Mouse (Mus musculus) cortical plate, adult 2 months (tissue): ENCODE results near the gene Emid1.

Experiments
- CTCF ChIP-seq: fragments of 200-500 bp; IDR thresholded peaks from 2 replicates; pipeline ENCODE4 v1.5.1; 2011; ENCODE audit warnings: mild to moderate bottlenecking, control low read depth, low read length; ENCODE audit not compliant: insufficient read depth; ENCODE audit errors: extremely low read depth
- POLR2A ChIP-seq: fragments of 200-500 bp; IDR thresholded peaks from 2 replicates; pipeline ENCODE4 v1.6.1; 2011; ENCODE audit warnings: mild to moderate bottlenecking, low read length, control low read depth; ENCODE audit not compliant: insufficient read depth; ENCODE audit errors: extremely low read depth

DNA sequence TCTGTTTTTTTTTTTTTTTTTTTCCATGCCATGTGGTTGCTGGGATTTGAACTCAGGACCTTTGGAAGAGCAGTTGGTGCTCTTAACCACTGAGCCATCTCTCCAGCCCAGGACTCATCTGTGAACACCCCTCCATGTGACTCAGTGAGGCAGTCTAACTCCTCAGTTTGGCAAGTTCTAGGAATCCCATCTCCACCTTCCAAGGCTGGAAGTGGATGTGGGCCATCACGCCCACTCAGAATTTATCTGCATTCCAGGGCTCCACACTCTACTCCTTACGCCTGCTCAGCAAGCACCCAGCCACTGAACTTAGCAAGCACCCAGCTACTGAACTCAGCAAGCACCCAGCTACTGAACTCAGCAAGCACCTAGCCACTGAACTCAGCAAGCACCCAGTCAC is 47.8 kb upstream of the Emid1 start:
- TF ChIP-seq POLR2A (no peak), CTCF (no peak)
